Mouse (Mus musculus): ENCODE results near the gene Mroh2a.

Gene Mroh2a

GRCm38 (mm10) chr1:88277818-88278511 lies 51.2 kb downstream of the Mroh2a start:
- 67% methylated on average over 18 of the region's 18 CpGs for WGBS

DNA sequence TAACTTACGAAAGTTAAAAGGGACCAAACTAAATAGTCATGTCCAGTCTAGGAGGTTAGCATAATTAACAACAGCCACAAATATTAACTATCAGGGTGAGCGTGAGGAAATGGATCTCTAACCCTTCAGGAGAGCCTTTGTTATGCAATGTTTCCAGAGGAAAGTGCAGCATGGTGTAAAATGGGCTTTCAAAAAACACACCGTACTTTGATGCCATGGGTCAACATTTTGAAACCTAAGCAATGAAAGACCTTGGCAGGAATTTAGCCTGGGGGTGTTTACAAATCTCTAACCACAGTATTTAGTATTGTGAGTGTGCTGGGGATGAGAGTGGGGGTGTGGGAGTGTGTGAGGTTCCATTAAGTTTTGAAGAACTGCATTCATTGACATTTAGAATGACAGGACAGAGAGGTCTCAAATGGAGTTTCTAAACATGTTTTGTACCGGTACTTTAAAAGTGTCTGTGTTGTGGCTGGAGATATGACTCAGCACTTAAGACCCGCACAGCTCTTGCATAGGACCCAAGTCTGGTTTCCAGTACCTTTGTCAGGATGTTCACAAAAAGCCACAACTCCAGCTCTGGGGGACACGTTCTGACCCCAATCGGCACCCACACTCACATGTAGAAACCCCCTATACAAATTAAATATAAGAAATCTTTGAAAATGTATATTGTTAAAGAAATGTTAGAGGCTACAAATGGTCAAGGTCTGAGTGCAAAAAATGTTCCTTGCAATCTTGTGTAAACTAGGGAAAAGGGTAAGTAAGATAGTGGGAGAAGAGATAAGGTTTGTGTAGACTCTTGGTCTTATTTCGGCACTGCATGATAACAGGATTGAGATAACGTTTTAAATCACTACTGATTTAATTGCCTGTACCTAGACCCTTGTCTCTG lies 52.6 kb downstream of the Mroh2a start:
- 64% methylated on average over 9 of the region's 9 CpGs for whole genome bisulfite sequencing

- WGBS: 65% methylated on average over 15 of the region's 15 CpGs
Observed at GRCm38 (mm10) chr1:88280006-88280690, 53.4 kb downstream of the Mroh2a start.

DNA sequence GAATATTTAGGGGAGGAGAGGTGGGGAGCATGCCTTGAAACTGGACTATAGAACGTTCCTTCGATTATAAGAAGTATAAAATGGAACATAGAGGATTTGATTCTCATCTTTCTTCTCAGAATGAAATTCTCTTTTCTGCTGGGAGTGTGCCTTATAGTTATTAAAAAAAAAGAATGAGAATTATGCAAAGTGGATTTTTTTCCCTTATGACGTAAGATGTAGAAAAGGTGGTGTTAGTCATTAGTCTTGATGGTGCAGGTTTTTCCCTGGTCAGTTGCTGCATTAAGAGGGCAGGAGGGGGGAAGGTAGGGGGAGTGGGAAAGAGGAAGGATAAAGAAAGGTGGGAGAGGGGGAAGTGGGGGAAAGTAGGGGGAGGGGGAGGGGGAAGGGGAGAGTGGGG lies 55.5 kb downstream of the Mroh2a start:
- 60% methylated on average over 3 of the region's 3 CpGs for WGBS

GRCm38 (mm10) chr1:88283376-88284227 lies 56.8 kb downstream of the Mroh2a start:
- WGBS: 80% methylated on average over 15 of the region's 15 CpGs

GRCm38 (mm10) chr1:88284228-88284945 lies 57.6 kb downstream of the Mroh2a start:
- 60% methylated on average over 10 of the region's 10 CpGs for WGBS

DNA sequence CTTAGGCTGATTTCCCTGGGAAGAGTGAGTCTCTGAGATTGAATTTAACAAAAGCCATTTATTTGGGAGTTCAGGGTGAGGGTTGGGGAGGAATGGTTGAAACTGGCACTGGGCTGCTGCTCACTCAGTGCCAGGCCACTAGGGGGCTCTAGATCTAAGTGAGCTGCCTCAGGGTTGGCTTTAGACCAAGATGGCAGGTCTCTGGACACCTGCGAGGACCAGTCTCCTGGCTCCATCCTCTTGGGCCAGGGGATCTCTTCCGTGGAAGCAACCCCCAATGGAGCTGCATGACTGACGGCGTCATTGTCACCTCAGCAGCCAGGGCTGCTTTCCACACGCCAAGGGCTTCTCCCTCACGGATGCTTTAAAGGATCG lies 58.1 kb downstream of the Mroh2a start:
- WGBS: 64% methylated on average over 7 of the region's 7 CpGs

GRCm38 (mm10) chr1:88285652-88286051 lies 58.9 kb downstream of the Mroh2a start:
- 66% methylated on average over 5 of the region's 5 CpGs for WGBS

DNA sequence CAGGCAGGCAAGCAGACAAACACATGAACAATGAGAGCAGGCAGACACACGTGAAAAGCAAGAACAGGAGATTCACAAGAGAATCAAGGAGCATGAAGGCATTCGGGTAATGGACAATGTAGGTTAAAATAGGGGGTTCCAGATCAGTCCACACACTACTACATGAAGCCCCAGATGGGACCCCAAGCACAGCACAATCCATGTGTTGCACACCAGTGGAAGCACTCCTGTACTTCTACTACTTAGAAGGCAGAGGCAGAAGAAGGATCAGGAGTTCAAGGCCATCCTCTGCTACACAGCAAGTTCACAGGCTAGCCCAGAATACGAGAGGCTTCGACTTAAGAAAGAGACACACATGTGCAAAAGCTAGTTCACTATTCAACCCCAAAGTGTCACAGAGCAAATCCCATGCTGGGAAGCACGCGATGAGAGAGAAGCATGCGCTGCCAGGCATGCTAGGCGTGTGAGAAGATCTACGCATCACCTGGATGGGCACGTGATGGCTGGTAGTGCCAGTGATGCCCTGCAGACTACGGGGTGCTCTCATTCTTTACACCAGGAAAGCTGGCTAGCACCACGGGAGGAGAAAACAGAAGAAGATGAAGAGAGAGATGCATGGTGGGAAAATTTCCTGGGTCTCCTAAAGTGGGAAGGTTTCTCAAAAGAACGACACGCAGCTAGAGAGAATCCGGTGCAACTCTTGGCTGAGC lies 59.5 kb downstream of the Mroh2a start:
- 83% methylated on average over 15 of the region's 15 CpGs for WGBS

DNA sequence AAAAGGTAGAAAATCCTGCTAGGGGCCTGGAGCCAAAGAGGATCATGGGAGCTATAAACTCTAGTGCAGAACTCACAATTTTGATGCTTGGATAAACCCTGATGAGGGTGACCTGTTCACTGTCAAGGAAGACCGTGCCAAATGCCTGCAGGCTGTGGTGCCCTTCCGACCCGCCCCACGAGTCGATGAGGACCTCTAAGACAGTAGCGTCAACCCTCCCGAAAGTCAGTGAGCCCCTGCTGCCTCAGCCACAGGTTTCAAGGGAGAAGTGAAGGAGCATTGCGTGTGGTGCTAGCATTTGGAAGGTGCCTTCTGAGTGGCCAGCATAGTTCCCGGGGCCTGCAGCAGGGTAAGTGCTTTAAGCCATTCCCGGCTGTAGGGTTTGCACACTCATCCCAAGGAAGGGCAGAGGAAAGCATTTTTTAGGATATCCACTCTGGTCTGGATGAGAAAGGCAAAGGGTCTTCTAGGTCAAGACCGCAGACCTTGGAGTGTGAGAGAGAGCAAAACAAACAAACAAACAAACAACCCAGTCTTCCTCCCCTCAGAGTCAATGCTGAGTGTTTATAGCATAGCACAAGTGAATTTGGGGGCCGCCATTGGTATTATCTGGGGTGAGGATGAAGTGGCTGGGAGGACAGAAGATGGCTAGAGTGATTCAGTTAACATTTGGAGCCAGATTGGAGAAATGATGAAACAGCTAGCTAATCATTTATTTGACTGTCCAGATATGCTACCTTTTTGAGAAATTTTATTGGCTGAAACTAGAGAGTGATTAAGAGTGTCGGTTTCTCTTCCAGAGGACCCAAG lies 60.3 kb downstream of the Mroh2a start:
- 74% methylated on average over 13 of the region's 13 CpGs for WGBS

GRCm38 (mm10) chr1:88287697-88287980 lies 60.9 kb downstream of the Mroh2a start:
- 35% methylated on average over 5 of the region's 5 CpGs for whole genome bisulfite sequencing

GRCm38 (mm10) chr1:88288056-88288788 lies 61.4 kb downstream of the Mroh2a start:
- 42% methylated on average over 3 of the region's 3 CpGs for WGBS

GRCm38 (mm10) chr1:88288789-88289127 lies 62.0 kb downstream of the Mroh2a start:
- 67% methylated on average over 3 of the region's 3 CpGs for WGBS

DNA sequence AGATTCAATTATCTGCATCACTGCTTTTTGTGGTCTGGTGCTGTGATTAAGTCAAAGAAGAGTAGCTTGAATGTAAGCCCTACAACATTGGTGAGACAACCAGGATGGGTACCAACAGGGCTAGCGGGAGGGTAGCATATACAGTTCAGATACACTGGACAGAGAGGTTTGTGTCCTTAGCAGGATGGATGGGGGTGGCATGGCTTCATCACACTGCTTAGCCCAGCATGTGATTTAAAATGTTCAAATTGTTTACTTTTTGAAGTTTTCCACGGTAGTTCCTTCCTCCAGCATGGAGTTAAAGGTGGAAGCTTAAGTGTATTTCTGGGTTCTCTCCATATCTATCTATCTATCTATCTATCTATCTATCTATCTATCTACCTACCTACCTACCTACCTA lies 62.4 kb downstream of the Mroh2a start:
- WGBS: 50% methylated on average over 2 of the region's 2 CpGs

- 38% methylated on average over 4 of the region's 4 CpGs for WGBS
Observed at GRCm38 (mm10) chr1:88289917-88290316, 63.1 kb downstream of the Mroh2a start.

DNA sequence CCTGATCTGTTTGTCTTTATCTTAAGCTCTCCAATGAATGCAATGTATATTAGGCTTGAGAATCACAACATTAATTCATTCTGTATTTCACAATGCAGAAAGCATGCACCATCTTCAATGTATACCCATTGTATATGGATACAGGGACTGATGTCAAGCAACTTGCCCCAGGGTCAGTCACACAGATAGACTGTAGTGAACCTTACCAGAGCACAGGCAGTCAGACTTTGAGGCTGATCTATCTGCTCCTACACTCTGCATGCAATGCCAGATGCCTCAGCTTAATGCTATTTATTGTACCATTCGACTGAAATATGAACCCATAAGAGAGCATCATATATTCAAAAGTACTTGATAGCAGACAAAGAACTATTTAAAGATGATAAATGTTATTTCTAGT lies 63.7 kb downstream of the Mroh2a start:
- 68% methylated on average over 1 of the region's 1 CpGs for WGBS

DNA sequence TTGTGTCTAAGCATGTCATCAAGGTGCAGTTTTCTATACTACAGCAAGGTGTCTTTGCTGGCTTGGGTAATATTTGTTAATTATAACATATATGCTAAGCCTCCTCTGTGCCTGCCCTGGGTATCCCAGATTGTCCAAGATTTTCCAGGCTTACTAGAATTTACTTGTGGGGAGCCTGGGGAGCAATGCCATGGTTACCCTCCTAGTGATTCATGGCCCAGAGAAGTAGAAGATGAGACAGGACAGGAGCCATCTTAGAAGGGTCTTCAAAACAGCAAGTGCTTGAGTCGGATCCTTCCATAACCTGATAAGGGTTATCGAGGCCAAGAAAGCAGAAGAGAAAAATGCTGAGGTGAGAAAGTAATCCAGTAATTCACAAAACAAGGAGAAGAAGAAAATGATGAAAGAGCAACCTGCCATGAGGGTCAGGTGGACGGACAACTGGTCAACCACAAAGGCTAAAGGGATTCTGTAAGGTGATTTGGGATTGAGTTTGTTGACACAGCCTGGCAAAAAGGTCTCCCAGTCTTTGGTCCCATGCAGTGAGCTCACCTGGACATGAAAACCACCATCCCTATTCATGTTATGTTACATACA lies 64.7 kb downstream of the Mroh2a start:
- 65% methylated on average over 3 of the region's 3 CpGs for WGBS

DNA sequence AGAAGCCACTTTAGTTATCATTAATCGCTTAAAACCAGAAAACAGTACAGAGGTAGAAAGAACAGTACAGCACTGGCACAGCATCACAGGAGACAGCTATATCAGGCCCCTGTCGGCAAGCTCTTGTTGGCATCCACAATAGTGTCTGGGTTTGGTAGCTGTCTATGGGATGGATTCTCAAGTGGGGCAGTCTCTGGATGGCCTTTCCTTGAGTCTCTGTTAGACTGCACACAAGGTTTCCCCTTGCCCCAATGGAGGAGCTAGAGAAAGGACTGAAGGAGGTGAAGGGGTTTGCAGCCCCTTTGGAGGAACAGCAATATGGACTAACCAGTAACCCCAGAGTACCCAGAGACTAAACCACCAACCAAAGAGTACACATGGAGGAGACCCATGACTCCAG lies 65.3 kb downstream of the Mroh2a start:
- 54% methylated on average over 2 of the region's 2 CpGs for WGBS

DNA sequence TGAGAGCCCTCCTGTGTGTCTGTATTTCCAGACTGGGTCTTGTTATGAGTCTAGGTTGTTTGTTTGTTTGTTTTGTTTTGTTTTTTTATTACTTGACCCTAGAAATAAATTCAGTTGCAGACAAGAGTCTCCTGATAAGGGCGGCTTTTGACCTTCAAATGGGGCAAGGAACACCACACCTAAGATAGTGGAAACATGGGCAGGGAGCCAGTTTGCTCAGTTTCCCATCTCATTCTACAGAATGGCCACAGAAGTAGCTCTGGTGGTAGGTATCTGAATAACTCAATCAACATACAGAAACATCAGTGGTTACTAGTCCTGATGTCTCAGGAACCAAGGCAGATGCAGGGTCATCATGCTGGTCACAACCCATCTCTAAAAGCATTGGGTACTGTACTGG lies 67.9 kb downstream of the Mroh2a start:
- WGBS: 21% methylated on average over 1 of the region's 1 CpGs
